Mouse (Mus musculus) midbrain, postnatal 0 days (tissue): Measurements from ENCODE around the gene Htr6. TPM values are rescaled to one million over a fixed set of nuclear protein-coding genes. Genes with fewer than 3 reads are reported as not detected.

Experiments used
- ATAC-seq: fragments of 200-750 bp; cut with Nextera tagmentation; 2 replicates; pipeline ENCODE4 v1.8.0; 2017; ENCODE audit warnings: moderate number of reproducible peaks, mild to moderate bottlenecking, moderate TSS enrichment, moderate library complexity; ENCODE audit not compliant: low FRiP score
- DNase-seq: peaks from one replicate; pipeline ENCODE4 v3.0.0-alpha.2; 2015; ENCODE audit warnings: low spot score
- H3K27ac ChIP-seq: fragments of 300-500 bp; sonication (generic); 2 replicates; pipeline ENCODE4 v1.5.1; 2014; ENCODE audit warnings: low read depth, mild to moderate bottlenecking, low read length, mixed read lengths
- H3K27me3 ChIP-seq: fragments of 300-500 bp; sonication (generic); 2 replicates; pipeline ENCODE4 v1.6.1; 2014; ENCODE audit warnings: low read length, control low read depth, mixed read lengths; ENCODE audit not compliant: insufficient read depth
- H3K36me3 ChIP-seq: fragments of 300-500 bp; sonication (generic); 2 replicates; pipeline ENCODE4 v1.6.1; 2014; ENCODE audit warnings: low read length, control low read depth, mixed read lengths; ENCODE audit not compliant: insufficient read depth
- H3K4me1 ChIP-seq: fragments of 300-500 bp; sonication (generic); 2 replicates; pipeline ENCODE4 v1.6.1; 2014; ENCODE audit warnings: mild to moderate bottlenecking, control low read depth, antibody characterized with exemption, low read length, mixed read lengths; ENCODE audit not compliant: insufficient read depth
- H3K4me2 ChIP-seq: fragments of 300-500 bp; sonication (generic); 2 replicates; pipeline ENCODE4 v1.6.1; 2014; ENCODE audit warnings: low read depth, mild to moderate bottlenecking, low read length, mixed read lengths; ENCODE audit not compliant: poor library complexity, severe bottlenecking
- H3K4me3 ChIP-seq: fragments of 300-500 bp; sonication (generic); 2 replicates; pipeline ENCODE4 v1.5.1; 2014; ENCODE audit warnings: low read depth, mild to moderate bottlenecking, low read length, moderate library complexity
- H3K9ac ChIP-seq: fragments of 300-500 bp; sonication (generic); replicated peaks from 2 replicates; pipeline ENCODE4 v1.6.1; 2014; ENCODE audit warnings: mild to moderate bottlenecking, low read length, moderate library complexity, mixed read lengths; ENCODE audit not compliant: poor library complexity, severe bottlenecking
- H3K9me3 ChIP-seq: fragments of 300-500 bp; sonication (generic); 2 replicates; pipeline ENCODE4 v1.6.1; 2016; ENCODE audit warnings: low read length, control low read depth
- CTCF ChIP-seq: IDR thresholded peaks from 2 replicates; pipeline ENCODE4 v1.5.1; 2016; ENCODE audit warnings: antibody characterized with exemption, mild to moderate bottlenecking
- WGBS: fragments of 180-500 bp; shearing (Covaris S2); extraction: QIAGEN DNeasy Blood & Tissue Kit; methylation state at CpG from one replicate; pipeline ENCODE4 v1.1.7; 2014; 5-methylcytosine and 5-hydroxymethylcytosine counted together
- polyA plus RNA-seq: library from polyadenylated mRNA; unstranded; fragments of >200 nt; fragmentation: Nextera tagmentation; extraction: Ambion mirVana; gene quantifications from 2 replicates; pipeline ENCODE4 v1.2.1, GENCODE M21; 2015
- total RNA-seq: library from RNA; depleted of rRNA; stranded (reverse); fragments of >200 nt; gene quantifications from 2 replicates; pipeline ENCODE4 v1.2.3, GENCODE M21; 2014

Gene Htr6
- total and polyA plus RNA-seq, 2 experiments from 2014 or later = 1.0 to 5.9 TPM

DNA sequence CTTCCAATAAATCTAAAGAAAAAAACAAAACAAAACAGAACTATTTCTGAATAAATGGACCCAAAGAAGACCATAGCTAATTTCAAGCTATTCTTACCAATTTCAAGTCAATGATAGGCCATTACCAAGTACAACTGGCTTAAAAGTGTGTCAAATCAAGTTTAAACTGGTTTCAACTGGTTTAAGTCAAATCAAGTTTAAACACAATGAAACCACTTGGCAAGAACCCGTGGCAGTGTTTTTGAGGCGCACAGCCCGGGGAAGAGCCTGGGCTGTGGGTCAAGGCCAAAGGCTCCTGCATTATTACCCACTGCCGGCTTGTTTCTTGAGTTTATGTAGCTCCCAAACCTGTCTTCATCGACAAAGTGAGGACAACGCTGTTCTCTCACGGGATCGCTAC, 25.0 kb upstream of the Htr6 start:
- WGBS = 86% methylated on average over 8 of the region's 8 CpGs
- no peak for ATAC-seq
- Histone ChIP-seq H3K27me3 (no peaks in the 10 kb centered on the region), H3K9me3 (no peaks in the 10 kb centered on the region), H3K4me3 (no peak overlapping the region), H3K27ac (no peak overlapping the region), H3K36me3 (peaks cover 29% of the 10 kb centered on the region), H3K4me1 (no peaks in the 10 kb centered on the region), H3K9ac (no peak overlapping the region), H3K4me2 (no peak overlapping the region)
- no peak for DNase-seq
- no peak for TF ChIP-seq CTCF

DNA sequence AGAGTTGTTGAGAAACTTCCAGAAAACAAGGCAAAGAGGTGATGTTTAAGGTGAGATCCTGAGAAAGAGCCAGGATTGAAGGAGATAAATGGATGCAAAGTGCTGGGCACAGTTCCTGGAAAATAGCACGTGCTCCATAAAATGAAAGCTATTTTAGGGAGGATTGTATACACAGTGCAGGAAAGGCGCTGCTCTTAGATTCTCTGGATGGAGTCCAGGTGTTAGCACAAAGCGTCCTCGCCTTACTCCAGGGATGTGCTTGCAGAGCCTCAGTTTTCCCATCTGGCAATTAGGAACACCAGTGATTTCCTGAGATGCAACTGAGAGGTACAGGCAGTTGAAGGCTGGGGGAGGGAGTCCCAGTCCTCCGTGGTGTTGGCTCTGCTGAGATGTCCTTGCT, 20.8 kb upstream of the Htr6 start:
- Histone ChIP-seq H3K4me2 (no peak overlapping the region), H3K4me3 (no peak overlapping the region), H3K4me1 (no peaks in the 10 kb centered on the region), H3K27me3 (peaks cover 24% of the 10 kb centered on the region), H3K27ac (no peak overlapping the region), H3K9ac (no peak overlapping the region), H3K36me3 (peaks cover 3% of the 10 kb centered on the region; the same call in 1 of the 2 replicates), H3K9me3 (no peaks in the 10 kb centered on the region)
- TF ChIP-seq CTCF = no peak
- ATAC-seq = no peak
- no peak for DNase-seq
- WGBS = 77% methylated on average over 5 of the region's 5 CpGs

DNA sequence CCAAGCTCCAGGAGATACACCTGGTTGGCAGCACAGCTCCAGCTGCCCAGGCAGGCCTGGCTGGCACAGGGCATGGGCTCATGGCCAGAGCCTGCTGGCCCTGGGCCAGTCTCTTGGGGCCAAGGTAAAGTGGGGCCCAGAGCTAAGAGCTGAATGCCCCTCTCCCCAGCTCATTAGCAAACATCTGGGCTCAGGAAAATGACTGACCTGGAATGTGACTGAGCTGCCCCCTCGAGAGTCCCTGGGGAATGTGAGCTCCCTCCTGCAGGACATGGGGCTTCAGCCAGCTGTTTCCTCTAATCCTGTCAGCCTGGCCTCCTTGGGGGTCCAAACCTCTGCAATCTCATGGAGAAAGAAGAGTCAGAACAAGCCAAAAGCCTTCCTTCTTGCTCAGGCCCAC, 20.0 kb upstream of the Htr6 start:
- Histone ChIP-seq H3K27ac (no peak overlapping the region), H3K27me3 (peaks cover 31% of the 10 kb centered on the region), H3K4me3 (no peak overlapping the region), H3K9me3 (no peaks in the 10 kb centered on the region), H3K9ac (no peak overlapping the region), H3K4me2 (no peak overlapping the region), H3K4me1 (no peaks in the 10 kb centered on the region), H3K36me3 (no peaks in the 10 kb centered on the region)
- no peak for DNase-seq
- TF ChIP-seq CTCF = no peak
- WGBS = 33% methylated on average over 1 of the region's 1 CpGs
- ATAC-seq = no peak

DNA sequence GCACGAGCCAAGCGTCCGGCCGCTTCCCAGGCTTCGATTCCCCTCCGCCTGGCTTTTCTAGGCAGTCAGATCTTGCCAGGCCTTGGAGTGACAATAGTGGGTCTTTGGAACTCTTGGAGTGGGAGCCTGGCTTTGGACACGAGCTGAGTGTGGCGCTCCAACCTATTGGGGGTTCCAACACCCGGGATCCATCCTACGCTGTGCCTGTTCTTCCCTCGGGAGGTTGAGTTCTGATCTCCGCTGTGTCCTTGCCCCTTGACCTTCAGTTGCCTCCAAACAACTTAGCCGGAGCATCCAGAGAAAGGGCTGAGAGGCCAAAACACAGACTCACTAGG, 17.8 kb upstream of the Htr6 start:
- WGBS = 23% methylated on average over 13 of the region's 13 CpGs
- DNase-seq (no peak), ATAC-seq (no peak)
- H3K9me3 ChIP-seq = no peaks in the 10 kb centered on the region
- H3K27me3 ChIP-seq = peaks cover 31% of the 10 kb centered on the region
- no peaks in the 10 kb centered on the region for H3K36me3 ChIP-seq
- no peak overlapping the region for H3K27ac ChIP-seq
- peak overlapping the region; percentile 51; the same call in 1 of the 2 replicates for H3K9ac ChIP-seq
- H3K4me3 ChIP-seq = peak overlapping the region; percentile 53
- no peaks in the 10 kb centered on the region for H3K4me1 ChIP-seq
- TF ChIP-seq CTCF = no peak
- H3K4me2 ChIP-seq = peak overlapping the region; percentile 86

- Histone ChIP-seq H3K27ac (peak within 1 kb of the TSS; percentile 38; the same call in 1 of the 2 replicates), H3K4me3 (peak within 1 kb of the TSS; percentile 53)
Measured at GRCm38 (mm10) chr4:139092356-139093195, 17.2 kb upstream of the Htr6 start, which contains the start of gene Nbl1. TSS of gene Nbl1 (minus strand) at chr4:139092993.

More at GRCm38 (mm10) chr4:139092356-139093195, 17.2 kb upstream of the Htr6 start, which contains the start of gene Nbl1:
- ATAC-seq (0 out of 2 replicates have a peak, but pooled peaks have one; percentile 24), DNase-seq (no peak)
- peak within 1 kb of the TSS; percentile 86 for H3K4me2 ChIP-seq
- under 1% methylated on average over 73 of the region's 105 CpGs for WGBS
- no peaks in the 10 kb centered on the region for H3K4me1 ChIP-seq
- H3K36me3 ChIP-seq = no peaks in the 10 kb centered on the region
- no peak for TF ChIP-seq CTCF
- peaks cover 31% of the 10 kb centered on the region for H3K27me3 ChIP-seq
- H3K9me3 ChIP-seq = no peaks in the 10 kb centered on the region
- H3K9ac ChIP-seq = peak within 1 kb of the TSS; percentile 51
